Mouse (Mus musculus): ENCODE measurements around the gene Bcl2. TPM values are rescaled to one million over a fixed set of nuclear protein-coding genes. Genes with fewer than 3 reads are reported as not detected.

The Bcl2 gene
- total RNA-seq, 2 experiments from 2014 or later, result 9.9 to 11.0 TPM

- peak in 1 of 2 experiments; percentile 49 for DNase-seq (ENCODE audit: low spot score in 2 of 2)
Measured at GRCm38 (mm10) chr1:106629931-106630682, 84.0 kb downstream of the Bcl2 start.

GRCm38 (mm10) chr1:106629470-106629830 is 84.6 kb downstream of the Bcl2 start:
- no peak for DNase-seq (ENCODE audit: low spot score in 2 of 2)

GRCm38 (mm10) chr1:106628718-106629469 is 85.2 kb downstream of the Bcl2 start:
- no peak for DNase-seq (ENCODE audit: low spot score in 2 of 2)

- DNase-seq (ENCODE audit: low spot score in 2 of 2), result no peak
Measured at GRCm38 (mm10) chr1:106628279-106628678, 85.8 kb downstream of the Bcl2 start.

GRCm38 (mm10) chr1:106627241-106627640 is 86.8 kb downstream of the Bcl2 start:
- DNase-seq (ENCODE audit: low spot score in 2 of 2), result no peak

- DNase-seq (ENCODE audit: low spot score in 2 of 2), result no peak
Measured at GRCm38 (mm10) chr1:106620174-106620931, 93.7 kb downstream of the Bcl2 start.

GRCm38 (mm10) chr1:106618814-106619213 is 95.3 kb downstream of the Bcl2 start:
- DNase-seq (ENCODE audit: low spot score in 2 of 2), result no peak

GRCm38 (mm10) chr1:106616955-106617354 is 97.1 kb downstream of the Bcl2 start:
- DNase-seq (ENCODE audit: low spot score in 2 of 2), result no peak

- no peak for DNase-seq (ENCODE audit: low spot score in 2 of 2)
Measured at GRCm38 (mm10) chr1:106613371-106613770, 100.7 kb downstream of the Bcl2 start.

GRCm38 (mm10) chr1:106612166-106613031 is 101.7 kb downstream of the Bcl2 start:
- no peak for DNase-seq (ENCODE audit: low spot score in 2 of 2)

- no peak for DNase-seq (ENCODE audit: low spot score in 2 of 2)
Measured at GRCm38 (mm10) chr1:106611246-106611645, 102.8 kb downstream of the Bcl2 start.

- no peak for DNase-seq (ENCODE audit: low spot score in 2 of 2)
Measured at GRCm38 (mm10) chr1:106608098-106608778, 105.8 kb downstream of the Bcl2 start.

- no peak for DNase-seq (ENCODE audit: low spot score in 2 of 2)
Measured at GRCm38 (mm10) chr1:106606951-106607350, 107.1 kb downstream of the Bcl2 start.

GRCm38 (mm10) chr1:106603406-106603805 is 110.7 kb downstream of the Bcl2 start:
- no peak for DNase-seq (ENCODE audit: low spot score in 2 of 2)

GRCm38 (mm10) chr1:106602941-106603340 is 111.1 kb downstream of the Bcl2 start:
- peak; percentile 19 to 53 for DNase-seq (ENCODE audit: low spot score in 2 of 2)

- DNase-seq (ENCODE audit: low spot score in 2 of 2), result no peak
Measured at GRCm38 (mm10) chr1:106602536-106602935, 111.5 kb downstream of the Bcl2 start.

- no peak for DNase-seq (ENCODE audit: low spot score in 2 of 2)
Measured at GRCm38 (mm10) chr1:106601247-106601646, 112.8 kb downstream of the Bcl2 start.

- no peak for DNase-seq (ENCODE audit: low spot score in 2 of 2)
Measured at GRCm38 (mm10) chr1:106600841-106601240, 113.2 kb downstream of the Bcl2 start.

- no peak for DNase-seq (ENCODE audit: low spot score in 2 of 2)
Measured at GRCm38 (mm10) chr1:106598292-106598583, 115.8 kb downstream of the Bcl2 start.

GRCm38 (mm10) chr1:106597575-106598291 is 116.3 kb downstream of the Bcl2 start:
- DNase-seq (ENCODE audit: low spot score in 2 of 2), result no peak

All from layer of hippocampus, postnatal 14 days (tissue).